ENCODE assay signal across 9 mouse cellular contexts in genomic region chr14:26675371-26675770, GRCm38 (mm10). TPM values are rescaled to one million over a fixed set of nuclear protein-coding genes. Genes with fewer than 3 reads are reported as not detected.
A peak's percentile ranks its signal among the peaks of the same experiment; 100 is the strongest.
DNase-seq lines count a peak whose midpoint lies in the region; ATAC-seq and TF ChIP-seq lines count a peak whose summit lies in the region.
"Had no signal": no experiment of that assay in that cellular context is flagged by ENCODE, and none has a peak within 500 bp of the region (broad histone marks: within the 10 kb centered on the region; RNA-seq: fewer than 3 reads in every experiment).

No protein-coding gene starts in this region.

- TF ChIP-seq EP300 in ES-Bruce4 (IDR thresholded peaks at IDR 0.05; ENCODE audit: insufficient read depth, low read depth, low read length): no peak

- no peaks in the 10 kb centered on the region for H3K27me3 ChIP-seq in ES-Bruce4 (ENCODE audit: control insufficient read depth, insufficient read depth, low read length, poor library complexity, severe bottlenecking)
- H3K27me3 ChIP-seq in lung, embryonic 14.5 days (ENCODE audit: insufficient read depth, low read length): no peaks in the 10 kb centered on the region
- peaks cover 4% of the 10 kb centered on the region; the same call in 1 of the 2 replicates for H3K27me3 ChIP-seq in midbrain, embryonic 13.5 days

- H3K4me3 ChIP-seq in gastrocnemius, adult 2 months: peak overlapping the region; percentile 28; the same call in 1 of the 2 replicates
- H3K4me3 ChIP-seq in ES-Bruce4 (ENCODE audit: low read depth, low read length): no peak overlapping the region
- H3K4me3 ChIP-seq in lung, embryonic 14.5 days (ENCODE audit: low read depth, low read length): no peak overlapping the region
- H3K4me3 ChIP-seq in midbrain, embryonic 13.5 days (replicated peaks): no peak overlapping the region

- H3K9me3 ChIP-seq in ES-Bruce4 (replicated peaks; ENCODE audit: control insufficient read depth, insufficient read depth, low read length, poor library complexity, severe bottlenecking): no peaks in the 10 kb centered on the region
- H3K9me3 ChIP-seq in lung, embryonic 14.5 days (ENCODE audit: low read depth, low read length): no peaks in the 10 kb centered on the region
- H3K9me3 ChIP-seq in midbrain, embryonic 13.5 days: no peaks in the 10 kb centered on the region

- no peak for TF ChIP-seq POLR2A in ES-Bruce4 (IDR thresholded peaks at IDR 0.05; ENCODE audit: insufficient read depth, low read length)

- peak; percentile 45 for TF ChIP-seq CTCF in gastrocnemius, adult 2 months (IDR thresholded peaks at IDR 0.05)
- peak; percentile 57 for TF ChIP-seq CTCF in ES-Bruce4 (IDR thresholded peaks at IDR 0.05; ENCODE audit: low read depth, low read length)
- TF ChIP-seq CTCF in lung, embryonic 14.5 days (IDR thresholded peaks at IDR 0.05; ENCODE audit: low read depth): peak; percentile 42

- H3K36me3 ChIP-seq in ES-Bruce4 (ENCODE audit: control insufficient read depth, insufficient read depth, low read length, poor library complexity, severe bottlenecking): no peaks in the 10 kb centered on the region
- no peaks in the 10 kb centered on the region for H3K36me3 ChIP-seq in lung, embryonic 14.5 days (ENCODE audit: insufficient read depth)
- no peaks in the 10 kb centered on the region for H3K36me3 ChIP-seq in midbrain, embryonic 13.5 days

- peaks cover 2% of the 10 kb centered on the region for H3K4me1 ChIP-seq in ES-Bruce4 (ENCODE audit: control insufficient read depth, insufficient read depth, low read length)
- H3K4me1 ChIP-seq in lung, embryonic 14.5 days (ENCODE audit: insufficient read depth): 0 out of 2 replicates have a peak, but pooled peaks cover 3% of the 10 kb centered on the region
- peaks cover 6% of the 10 kb centered on the region for H3K4me1 ChIP-seq in midbrain, embryonic 13.5 days (replicated peaks)

- DNase-seq in gastrocnemius, adult 2 months: peak; percentile 27
- no peak for DNase-seq in gastrocnemius, adult 18-20 months (ENCODE audit: low spot score)
- DNase-seq in embryo, embryonic 10.5 days (ENCODE audit: low spot score): peak; percentile 40
- peak; percentile 35 for DNase-seq in induced T-regulatory cell, adult 2 months (ENCODE audit: low read depth)
- peak; percentile 67 for DNase-seq in lung, embryonic 14.5 days
- DNase-seq in thymus, postnatal 4 days: peak; percentile 53

- no peak overlapping the region for H3K9ac ChIP-seq in ES-Bruce4 (ENCODE audit: low read depth, poor library complexity, severe bottlenecking)
- H3K9ac ChIP-seq in lung, embryonic 14.5 days: no peak overlapping the region
- no peak overlapping the region for H3K9ac ChIP-seq in midbrain, embryonic 13.5 days (replicated peaks)

- ATAC-seq in lung, embryonic 14.5 days (ENCODE audit: insufficient read depth): no peak
- no peak for ATAC-seq in midbrain, embryonic 13.5 days
- ATAC-seq: Patski had no signal

- H3K27ac ChIP-seq in gastrocnemius, adult 2 months: no peak overlapping the region
- no peak overlapping the region for H3K27ac ChIP-seq in ES-Bruce4 (ENCODE audit: insufficient read depth, low read length)
- no peak overlapping the region for H3K27ac ChIP-seq in lung, embryonic 14.5 days (ENCODE audit: low read depth)
- H3K27ac ChIP-seq in midbrain, embryonic 13.5 days: no peak overlapping the region

- 17% methylated on average over 12 of the region's 12 CpGs for WGBS in lung, embryonic 14.5 days
- WGBS in midbrain, embryonic 13.5 days: 25% methylated on average over 12 of the region's 12 CpGs

- peak overlapping the region; percentile 20; the same call in 1 of the 2 replicates for H3K4me2 ChIP-seq in lung, embryonic 14.5 days
- H3K4me2 ChIP-seq in midbrain, embryonic 13.5 days (replicated peaks): no peak overlapping the region

- intact Hi-C loops in gastrocnemius, adult 2 months (cut with DNase I): no loop called here

RNA-seq across cellular contexts. Expression of gene Pde12, which starts 5.7 kb away (rescaled TPM):
- 1 to 10 TPM; 3.2 to 4.9 TPM for total RNA-seq in gastrocnemius, adult 2 months (2021)
- 1 to 10 TPM; 4.0 to 4.3 TPM for total RNA-seq in gastrocnemius, adult 18-20 months (2021)
- 8.5 TPM in 2 replicates for polyA plus RNA-seq in ES-Bruce4 (2011; ENCODE audit: insufficient read depth, insufficient read length, low read depth, missing spikeins)
- 10.6 and 11.5 TPM in 2 replicates for polyA plus RNA-seq in lung, embryonic 14.5 days (2014; fragmentation: Nextera tagmentation; extraction: Ambion mirVana)
- polyA plus RNA-seq in midbrain, embryonic 13.5 days (2015; fragmentation: Nextera tagmentation; extraction: Ambion mirVana): 12.6 and 12.8 TPM in 2 replicates

RNA-seq across cellular contexts. Expression of gene Dnah12, which starts 17.7 kb away (rescaled TPM):
- total RNA-seq in gastrocnemius, adult 2 months (2021): not detected
- under 1 TPM in 1 of 2 experiments, not detected in 1; 0.02 TPM for total RNA-seq in gastrocnemius, adult 18-20 months (2021)
- polyA plus RNA-seq in ES-Bruce4 (2011; ENCODE audit: insufficient read depth, insufficient read length, low read depth, missing spikeins): 0.15 and 0.17 TPM in 2 replicates
- polyA plus RNA-seq in lung, embryonic 14.5 days (2014; fragmentation: Nextera tagmentation; extraction: Ambion mirVana): 0.11 and 0.15 TPM in 2 replicates
- polyA plus RNA-seq in midbrain, embryonic 13.5 days (2015; fragmentation: Nextera tagmentation; extraction: Ambion mirVana): 0.03 and 0.05 TPM in 2 replicates

RNA-seq across cellular contexts. Expression of gene Arf4, which starts 37.5 kb away (rescaled TPM):
- 10 to 100 TPM; 27.0 to 36.3 TPM for total RNA-seq in gastrocnemius, adult 2 months (2021)
- total RNA-seq in gastrocnemius, adult 18-20 months (2021): 10 to 100 TPM; 26.2 to 37.1 TPM
- 272 and 281 TPM in 2 replicates for polyA plus RNA-seq in ES-Bruce4 (2011; ENCODE audit: insufficient read depth, insufficient read length, low read depth, missing spikeins)
- polyA plus RNA-seq in lung, embryonic 14.5 days (2014; fragmentation: Nextera tagmentation; extraction: Ambion mirVana): 586 and 611 TPM in 2 replicates
- 579 and 596 TPM in 2 replicates for polyA plus RNA-seq in midbrain, embryonic 13.5 days (2015; fragmentation: Nextera tagmentation; extraction: Ambion mirVana)
